Mouse (Mus musculus) neural tube, embryonic 15.5 days (tissue): ENCODE measurements around the gene Fap. TPM values are rescaled to one million over a fixed set of nuclear protein-coding genes. Genes with fewer than 3 reads are reported as not detected.

Experiments used
- ATAC-seq: fragments of 200-750 bp; cut with Nextera tagmentation; 2 replicates; pipeline ENCODE4 v1.8.0; 2017; ENCODE audit warnings: mild to moderate bottlenecking, moderate TSS enrichment, moderate library complexity; ENCODE audit not compliant: low FRiP score
- H3K27ac ChIP-seq: fragments of 300-500 bp; sonication (generic); replicated peaks from 2 replicates; pipeline ENCODE4 v1.5.1; 2015; ENCODE audit warnings: mild to moderate bottlenecking, inconsistent platforms
- H3K27me3 ChIP-seq: fragments of 300-500 bp; sonication (generic); replicated peaks from 2 replicates; pipeline ENCODE4 v1.6.1; 2015; ENCODE audit warnings: inconsistent platforms
- H3K36me3 ChIP-seq: fragments of 300-500 bp; sonication (generic); 2 replicates; pipeline ENCODE4 v1.6.1; 2015; ENCODE audit warnings: inconsistent platforms
- H3K4me1 ChIP-seq: fragments of 300-500 bp; sonication (generic); 2 replicates; pipeline ENCODE4 v1.6.1; 2015; ENCODE audit warnings: inconsistent platforms
- H3K4me2 ChIP-seq: fragments of 300-500 bp; sonication (generic); 2 replicates; pipeline ENCODE4 v1.6.1; 2015; ENCODE audit warnings: inconsistent platforms, mild to moderate bottlenecking, moderate library complexity
- H3K4me3 ChIP-seq: fragments of 300-500 bp; sonication (generic); replicated peaks from 2 replicates; pipeline ENCODE4 v1.5.1; 2015; ENCODE audit warnings: mild to moderate bottlenecking, inconsistent platforms
- H3K9ac ChIP-seq: fragments of 300-500 bp; sonication (generic); replicated peaks from 2 replicates; pipeline ENCODE4 v1.6.1; 2015; ENCODE audit warnings: mild to moderate bottlenecking, inconsistent platforms
- H3K9me3 ChIP-seq: fragments of 300-500 bp; sonication (generic); replicated peaks from 2 replicates; pipeline ENCODE4 v1.6.1; 2016; ENCODE audit warnings: inconsistent platforms
- WGBS: fragments of 180-500 bp; shearing (Covaris S2); methylation state at CpG from one replicate; pipeline ENCODE4 v1.1.7; 2015; ENCODE audit warnings: mixed read lengths; 5-methylcytosine and 5-hydroxymethylcytosine counted together
- polyA plus RNA-seq: library from polyadenylated mRNA; unstranded; fragments of >200 nt; fragmentation: Nextera tagmentation; extraction: Ambion mirVana; gene quantifications from 2 replicates; pipeline ENCODE4 v1.2.1, GENCODE M21; 2015

Fap gene
- polyA plus RNA-seq, 1 experiment from 2014 or later = 2.2 TPM

DNA sequence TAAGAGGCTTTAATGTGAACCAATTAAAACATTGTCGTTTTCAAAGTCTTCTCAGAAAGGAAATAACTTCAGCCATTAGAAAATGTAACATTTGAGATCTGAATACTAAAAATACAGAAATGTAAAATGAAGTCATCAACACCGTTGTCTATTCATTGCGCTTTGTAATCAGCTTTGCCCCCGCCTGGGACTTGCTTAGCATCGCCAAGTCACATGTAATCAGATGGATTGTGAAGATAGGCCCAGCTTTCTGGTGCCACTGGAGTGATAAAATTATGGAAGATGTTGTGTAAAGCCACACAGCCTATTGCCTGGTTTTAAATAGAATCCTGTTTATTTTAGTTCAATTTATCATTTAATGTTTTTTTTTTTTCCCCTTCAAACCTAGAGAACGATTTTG, 84.0 kb downstream of the Fap start:
- Histone ChIP-seq H3K27ac (no peak overlapping the region), H3K4me2 (no peak overlapping the region), H3K9ac (no peak overlapping the region), H3K4me3 (no peak overlapping the region), H3K4me1 (no peaks in the 10 kb centered on the region), H3K27me3 (no peaks in the 10 kb centered on the region), H3K36me3 (no peaks in the 10 kb centered on the region), H3K9me3 (no peaks in the 10 kb centered on the region)
- ATAC-seq = no peak
- 89% methylated on average over 6 of the region's 6 CpGs for WGBS

DNA sequence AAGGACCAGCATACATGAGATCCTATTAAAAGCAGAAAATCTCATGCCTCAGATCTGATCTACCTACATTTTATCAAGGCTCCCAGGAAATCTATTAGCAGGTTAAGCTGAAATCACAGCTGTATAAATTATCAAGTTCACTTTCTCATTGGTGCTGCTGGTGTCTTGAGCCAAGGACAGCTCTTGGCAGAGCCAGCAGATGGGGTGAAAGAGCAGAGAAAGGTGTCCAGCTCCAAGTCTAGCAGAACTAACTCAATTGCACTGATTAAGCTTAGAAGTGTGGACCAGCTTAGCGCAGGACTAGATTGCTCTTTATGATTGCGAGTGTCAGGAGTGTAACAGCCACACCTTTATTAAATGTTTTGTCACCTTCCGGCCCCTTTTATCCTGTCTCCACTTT, 89.0 kb downstream of the Fap start:
- 89% methylated on average over 3 of the region's 3 CpGs for WGBS
- H3K4me1 ChIP-seq = no peaks in the 10 kb centered on the region
- no peak overlapping the region for H3K27ac ChIP-seq
- no peaks in the 10 kb centered on the region for H3K9me3 ChIP-seq
- no peak for ATAC-seq
- H3K36me3 ChIP-seq = no peaks in the 10 kb centered on the region
- no peak overlapping the region for H3K4me2 ChIP-seq
- no peak overlapping the region for H3K4me3 ChIP-seq
- H3K27me3 ChIP-seq = no peaks in the 10 kb centered on the region
- no peak overlapping the region for H3K9ac ChIP-seq

DNA sequence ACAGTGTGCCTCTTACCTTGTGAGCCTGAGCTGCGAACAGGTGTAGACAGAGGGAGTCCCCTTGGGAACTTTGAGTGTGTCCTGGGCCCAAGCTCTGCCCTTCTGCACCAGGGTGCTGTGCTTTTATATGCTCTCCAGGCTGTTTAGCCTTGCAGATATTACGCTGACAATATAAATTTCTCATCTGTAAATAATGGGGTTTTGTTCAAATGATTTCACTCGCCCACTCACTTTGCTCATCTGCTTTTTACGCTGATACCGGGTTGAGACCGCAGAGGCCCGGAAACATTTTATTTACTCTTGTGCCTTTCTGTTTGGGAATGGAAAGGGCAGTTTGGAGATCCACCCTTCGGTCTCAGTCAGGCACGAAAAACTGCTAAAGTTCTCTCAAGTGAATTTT, 90.3 kb downstream of the Fap start, which contains the start of gene Gcg:
TSS of gene Gcg (minus strand) at position 101 of the 400 bp plus-strand sequence.
- H3K27me3 ChIP-seq = no peaks in the 10 kb centered on the region
- WGBS = 76% methylated on average over 9 of the region's 9 CpGs
- no peak within 1 kb of the TSS for H3K9ac ChIP-seq
- H3K27ac ChIP-seq = no peak within 1 kb of the TSS
- H3K4me3 ChIP-seq = no peak within 1 kb of the TSS
- no peaks in the 10 kb centered on the region for H3K4me1 ChIP-seq
- no peak within 1 kb of the TSS for H3K4me2 ChIP-seq
- H3K36me3 ChIP-seq = no peaks in the 10 kb centered on the region
- H3K9me3 ChIP-seq = no peaks in the 10 kb centered on the region
- ATAC-seq = no peak

- H3K4me3 ChIP-seq = no peak overlapping the region
- no peaks in the 10 kb centered on the region for H3K36me3 ChIP-seq
- H3K27me3 ChIP-seq = no peaks in the 10 kb centered on the region
- H3K9ac ChIP-seq = no peak overlapping the region
- no peak overlapping the region for H3K4me2 ChIP-seq
- ATAC-seq = no peak
- H3K27ac ChIP-seq = no peak overlapping the region
- 61% methylated on average over 9 of the region's 9 CpGs for WGBS
- H3K9me3 ChIP-seq = no peaks in the 10 kb centered on the region
- H3K4me1 ChIP-seq = no peaks in the 10 kb centered on the region
These were observed 93.3 kb downstream of the Fap start for GRCm38 (mm10) chr2:62480285-62481198.

GRCm38 (mm10) chr2:62469551-62469950, 104.3 kb downstream of the Fap start:
- H3K9ac ChIP-seq = no peak overlapping the region
- no peaks in the 10 kb centered on the region for H3K27me3 ChIP-seq
- 85% methylated on average over 9 of the region's 9 CpGs for WGBS
- no peaks in the 10 kb centered on the region for H3K4me1 ChIP-seq
- no peak overlapping the region for H3K4me3 ChIP-seq
- no peaks in the 10 kb centered on the region for H3K9me3 ChIP-seq
- no peak for ATAC-seq
- H3K27ac ChIP-seq = no peak overlapping the region
- H3K4me2 ChIP-seq = no peak overlapping the region
- no peaks in the 10 kb centered on the region for H3K36me3 ChIP-seq

DNA sequence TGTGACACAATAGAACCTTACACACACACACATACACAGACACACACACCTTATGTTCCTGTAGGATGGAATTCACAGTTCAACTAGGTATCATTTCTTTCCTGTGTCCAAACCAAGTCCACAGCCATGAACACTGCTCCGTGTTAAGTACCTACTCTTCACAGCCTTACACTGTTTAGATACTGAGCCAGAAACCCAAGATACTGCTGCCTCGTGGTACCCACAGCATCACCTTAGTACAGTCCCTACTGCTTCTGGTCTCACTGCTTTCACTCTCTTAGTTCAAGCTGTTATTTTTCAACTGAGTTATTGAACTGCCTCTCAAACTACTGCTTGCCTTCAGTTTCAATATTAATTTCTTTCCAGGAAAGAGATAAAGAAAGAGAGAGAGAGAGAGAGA, 110.6 kb downstream of the Fap start:
- Histone ChIP-seq H3K9me3 (no peaks in the 10 kb centered on the region), H3K27me3 (0 out of 2 replicates have a peak, but pooled peaks cover 5% of the 10 kb centered on the region), H3K36me3 (no peaks in the 10 kb centered on the region), H3K4me3 (no peak overlapping the region), H3K4me2 (no peak overlapping the region), H3K27ac (no peak overlapping the region), H3K9ac (no peak overlapping the region), H3K4me1 (no peaks in the 10 kb centered on the region)
- 81% methylated on average over 2 of the region's 2 CpGs for WGBS
- no peak for ATAC-seq

DNA sequence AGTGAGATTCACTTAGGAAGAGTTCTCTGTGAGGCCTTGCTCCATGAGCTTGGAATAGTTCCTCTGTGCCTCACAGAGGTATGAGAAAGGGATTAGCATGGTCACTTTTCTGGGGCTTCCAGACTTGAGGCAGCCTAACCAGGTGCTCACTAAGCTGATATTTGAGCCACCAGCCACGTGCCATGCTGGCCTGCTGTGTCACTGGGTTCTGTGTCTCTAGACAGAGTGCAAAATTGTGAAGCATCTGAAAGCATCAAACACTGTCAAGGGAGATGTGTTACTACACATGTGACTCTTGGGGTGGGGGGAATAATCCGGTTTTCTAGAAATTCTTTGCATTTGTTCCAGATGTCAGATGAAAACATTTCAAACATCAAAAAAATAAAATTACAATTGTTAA, 111.7 kb downstream of the Fap start:
- Histone ChIP-seq H3K27me3 (0 out of 2 replicates have a peak, but pooled peaks cover 5% of the 10 kb centered on the region), H3K4me2 (no peak overlapping the region), H3K4me1 (no peaks in the 10 kb centered on the region), H3K9me3 (no peaks in the 10 kb centered on the region), H3K27ac (no peak overlapping the region), H3K9ac (no peak overlapping the region), H3K4me3 (no peak overlapping the region), H3K36me3 (no peaks in the 10 kb centered on the region)
- no peak for ATAC-seq
- 78% methylated on average over 2 of the region's 2 CpGs for WGBS

- Histone ChIP-seq H3K36me3 (no peaks in the 10 kb centered on the region), H3K27me3 (0 out of 2 replicates have a peak, but pooled peaks cover 5% of the 10 kb centered on the region), H3K4me3 (no peak overlapping the region), H3K4me2 (no peak overlapping the region), H3K4me1 (no peaks in the 10 kb centered on the region), H3K9ac (no peak overlapping the region), H3K9me3 (no peaks in the 10 kb centered on the region), H3K27ac (no peak overlapping the region)
- no peak for ATAC-seq
- 91% methylated on average over 12 of the region's 12 CpGs for WGBS
These were observed 112.9 kb downstream of the Fap start for GRCm38 (mm10) chr2:62460815-62461450.

DNA sequence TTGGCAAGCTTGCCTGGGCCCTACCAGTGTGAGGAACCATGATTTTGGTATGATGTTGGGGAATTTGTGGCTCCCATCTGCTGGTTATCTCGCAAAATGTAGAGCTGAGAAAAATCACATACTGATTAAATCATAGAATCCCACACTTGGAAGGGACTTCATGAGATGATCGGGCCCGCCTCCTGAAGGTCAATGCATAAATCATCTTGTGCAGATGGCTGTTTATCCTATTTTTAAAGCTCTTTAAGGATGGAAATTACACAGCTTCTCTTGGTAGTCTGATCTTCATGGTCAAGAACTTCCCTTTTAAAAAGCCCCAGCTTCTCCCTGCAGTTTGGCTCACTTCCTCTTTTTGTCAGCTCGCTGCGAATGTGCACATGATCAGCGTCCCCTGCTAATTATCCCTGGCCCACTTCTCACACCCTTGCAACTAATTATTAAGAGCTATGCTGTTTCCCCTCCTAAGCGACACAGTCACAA, 113.6 kb downstream of the Fap start:
- H3K36me3 ChIP-seq = no peaks in the 10 kb centered on the region
- H3K9me3 ChIP-seq = no peaks in the 10 kb centered on the region
- no peak overlapping the region for H3K27ac ChIP-seq
- no peak overlapping the region for H3K4me3 ChIP-seq
- H3K4me2 ChIP-seq = no peak overlapping the region
- no peak overlapping the region for H3K9ac ChIP-seq
- H3K4me1 ChIP-seq = no peaks in the 10 kb centered on the region
- WGBS = 77% methylated on average over 7 of the region's 7 CpGs
- H3K27me3 ChIP-seq = 0 out of 2 replicates have a peak, but pooled peaks cover 5% of the 10 kb centered on the region
- ATAC-seq = no peak

GRCm38 (mm10) chr2:62459241-62460174, 114.4 kb downstream of the Fap start:
- Histone ChIP-seq H3K4me3 (no peak overlapping the region), H3K4me1 (no peaks in the 10 kb centered on the region), H3K4me2 (no peak overlapping the region), H3K9ac (no peak overlapping the region), H3K27ac (no peak overlapping the region), H3K9me3 (no peaks in the 10 kb centered on the region), H3K27me3 (0 out of 2 replicates have a peak, but pooled peaks cover 5% of the 10 kb centered on the region), H3K36me3 (no peaks in the 10 kb centered on the region)
- ATAC-seq = no peak
- WGBS = 65% methylated on average over 18 of the region's 18 CpGs

- H3K27ac ChIP-seq = no peak overlapping the region
These were observed 115.8 kb downstream of the Fap start for GRCm38 (mm10) chr2:62458070-62458469.

More at GRCm38 (mm10) chr2:62458070-62458469, 115.8 kb downstream of the Fap start:
- Histone ChIP-seq H3K9ac (no peak overlapping the region), H3K9me3 (no peaks in the 10 kb centered on the region), H3K27me3 (0 out of 2 replicates have a peak, but pooled peaks cover 5% of the 10 kb centered on the region), H3K36me3 (no peaks in the 10 kb centered on the region), H3K4me2 (no peak overlapping the region), H3K4me1 (no peaks in the 10 kb centered on the region), H3K4me3 (no peak overlapping the region)
- WGBS = 42% methylated on average over 9 of the region's 9 CpGs
- no peak for ATAC-seq
